Mouse (Mus musculus): Measurements from ENCODE around the gene Prss37.
A peak's percentile ranks its signal among the peaks of the same experiment; 100 is the strongest.

Gene Prss37

DNA sequence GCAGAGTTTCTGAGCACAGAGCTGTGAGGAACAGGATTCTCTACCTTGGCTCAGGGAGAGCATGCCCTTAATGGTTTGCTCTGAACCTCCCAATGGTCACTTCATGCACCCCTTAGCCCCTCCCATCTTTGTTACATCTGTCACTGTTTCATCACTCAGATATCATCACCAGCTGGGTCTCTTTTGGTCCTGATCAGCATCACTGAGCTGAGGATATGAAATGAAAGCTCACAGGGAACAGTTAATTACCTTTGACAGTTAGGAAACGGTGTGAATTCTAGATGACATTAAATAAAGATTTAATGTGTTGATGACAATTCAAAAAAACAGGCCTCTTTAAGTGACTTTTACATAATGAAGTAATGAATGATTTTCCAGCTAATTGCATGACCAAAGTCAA lies at the start of gene Prss37:
Gene Prss37 (minus strand): TSS at position 101 of the 400 bp plus-strand sequence.
- DNase-seq, result no peak

GRCm38 (mm10) chr6:40554950-40555349 lies 35.6 kb upstream of the Prss37 start, which contains the start of gene Olfr461:
Gene Olfr461 (minus strand): TSS chr6:40555050.
- no peak for DNase-seq

GRCm38 (mm10) chr6:40544690-40545089 lies 25.4 kb upstream of the Prss37 start:
- no peak for DNase-seq

GRCm38 (mm10) chr6:40493229-40493628 lies 26.1 kb downstream of the Prss37 start, which contains the start of gene Tas2r108:
Gene Tas2r108 (plus strand): TSS chr6:40493529.
- no peak for DNase-seq

DNA sequence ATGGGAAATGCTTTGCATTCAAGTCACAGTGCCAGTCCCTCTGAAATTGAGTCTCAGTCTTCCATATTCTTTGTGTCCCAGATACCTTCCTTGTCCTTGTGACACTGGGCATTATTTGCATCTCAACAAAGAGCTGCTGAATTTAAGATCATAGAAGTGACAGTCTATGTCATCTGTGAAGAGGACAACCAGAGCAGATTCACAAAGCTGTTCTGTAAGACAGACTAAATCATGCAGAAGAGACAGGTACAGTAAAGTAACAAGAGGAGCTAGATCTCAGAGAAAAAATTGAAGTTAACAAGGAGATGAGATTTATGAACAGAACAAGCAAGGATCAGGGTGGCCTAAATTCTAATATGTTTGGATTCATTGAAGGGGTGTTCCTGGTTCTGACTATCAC lies 28.4 kb downstream of the Prss37 start, which contains the start of gene Tas2r137:
Gene Tas2r137 (plus strand): TSS at position 301 of the 400 bp plus-strand sequence.
- DNase-seq, result no peak

DNA sequence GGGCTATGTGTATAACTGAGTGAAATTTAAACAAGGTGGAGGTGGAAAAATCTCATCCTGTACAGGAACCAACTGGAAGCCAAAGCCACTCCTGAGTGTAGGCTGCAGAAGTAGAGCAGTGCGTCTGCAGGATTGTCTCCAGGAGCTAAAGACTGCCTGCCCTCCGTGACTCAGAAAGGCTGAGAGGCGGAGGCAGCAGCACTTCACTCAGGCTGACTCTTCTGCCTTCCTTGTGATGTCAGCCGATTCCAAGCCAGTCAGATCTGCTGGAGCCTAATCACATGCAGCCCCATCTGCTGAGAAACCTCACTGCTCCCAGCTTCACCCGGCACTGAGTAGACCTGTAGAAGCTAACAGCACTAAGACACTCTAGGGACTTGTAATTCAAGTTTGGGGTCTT lies 37.0 kb downstream of the Prss37 start:
- DNase-seq, result no peak

- DNase-seq, result no peak
Observed at GRCm38 (mm10) chr6:40479705-40480104, 39.6 kb downstream of the Prss37 start.

DNA sequence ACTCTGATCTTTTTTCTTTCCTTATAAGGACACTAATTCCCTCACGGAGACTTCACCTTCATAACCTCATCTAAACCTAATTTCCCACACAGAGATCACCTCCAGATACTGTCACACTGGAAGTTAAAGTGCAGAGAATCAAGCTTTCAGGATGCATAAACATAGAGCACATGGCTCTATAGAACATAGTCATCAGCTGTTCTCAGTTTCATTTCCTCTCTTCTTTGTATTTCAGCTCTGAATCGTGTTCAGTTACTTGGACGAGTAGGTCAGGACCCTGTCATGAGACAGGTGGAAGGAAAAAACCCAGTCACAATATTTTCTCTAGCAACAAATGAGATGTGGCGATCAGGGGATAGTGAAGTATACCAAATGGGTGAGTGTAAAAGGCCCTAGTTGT lies 43.2 kb downstream of the Prss37 start:
- no peak for DNase-seq

DNA sequence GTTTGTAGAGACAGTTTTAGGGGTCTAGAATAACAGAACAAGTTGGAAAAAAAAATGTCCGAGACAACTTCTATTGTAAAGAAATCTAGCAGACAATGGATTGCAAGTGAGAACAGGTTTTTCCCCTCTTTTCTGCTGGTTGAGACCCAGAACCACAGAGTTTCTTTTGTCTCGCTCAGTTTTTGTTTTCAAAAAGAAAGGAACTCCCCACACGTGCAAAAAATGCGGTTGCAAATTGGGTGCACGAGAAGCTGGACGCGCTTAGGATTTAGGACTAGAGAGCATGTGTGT lies 47.6 kb downstream of the Prss37 start:
- DNase-seq, result no peak

GRCm38 (mm10) chr6:40470916-40471719 lies 48.2 kb downstream of the Prss37 start, which contains the start of gene Ssbp1:
Gene Ssbp1 (plus strand): TSS chr6:40471352.
- DNase-seq, result peak; percentile 90 to 93

GRCm38 (mm10) chr6:40465710-40466109 lies 53.6 kb downstream of the Prss37 start:
- peak; percentile 9 to 16 for DNase-seq

Data from thymus, postnatal 36 days (tissue).